Mouse (Mus musculus): ENCODE measurements around the gene Zfp112. TPM values are rescaled to one million over a fixed set of nuclear protein-coding genes. Genes with fewer than 3 reads are reported as not detected.

Gene Zfp112
- 1.8 TPM in 2 replicates for polyA plus RNA-seq (2015; fragmentation: Nextera tagmentation; extraction: Ambion mirVana)

DNA sequence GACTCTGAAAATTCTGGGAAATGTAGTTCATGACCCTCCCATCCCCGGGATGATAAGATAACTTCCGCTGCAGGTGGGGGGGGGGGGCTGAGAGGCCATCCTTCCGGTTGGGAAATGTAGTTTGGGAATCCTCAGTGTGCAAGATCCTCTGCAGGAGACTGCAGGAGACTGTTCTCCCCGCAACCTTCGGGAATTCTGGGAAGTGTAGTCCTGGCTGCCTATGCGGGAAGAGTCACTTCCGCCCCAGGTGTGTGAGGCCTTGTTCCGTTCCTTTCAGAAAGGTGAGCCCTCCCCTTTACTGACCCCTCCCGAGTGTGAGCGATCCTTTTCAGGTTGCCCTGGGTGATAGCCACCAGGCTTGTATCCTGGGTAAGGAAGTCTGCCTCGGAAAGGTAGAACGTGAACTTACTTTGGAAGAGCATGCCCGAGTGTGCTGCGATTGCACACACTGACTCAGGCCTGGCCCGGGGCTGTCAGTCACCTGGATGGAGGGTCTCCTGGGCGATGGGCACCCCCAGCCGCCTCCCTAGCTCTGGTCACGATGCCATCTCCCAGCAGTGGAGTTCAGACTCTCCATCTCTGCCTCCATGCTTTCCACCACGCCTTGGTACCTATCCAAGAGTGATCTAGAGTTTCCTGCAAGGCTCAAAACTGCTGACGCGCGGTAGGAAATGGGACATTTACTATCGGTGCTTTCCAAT is at the start of gene Zfp112:
Gene Zfp112, plus strand, starts transcription at position 159 of the 701 bp plus-strand sequence.

GRCm38 (mm10) chr7:24081634-24082431 is 30.3 kb upstream of the Zfp112 start, which contains the start of gene Zfp180:
Zfp180 (plus strand) TSS chr7:24081924.

DNA sequence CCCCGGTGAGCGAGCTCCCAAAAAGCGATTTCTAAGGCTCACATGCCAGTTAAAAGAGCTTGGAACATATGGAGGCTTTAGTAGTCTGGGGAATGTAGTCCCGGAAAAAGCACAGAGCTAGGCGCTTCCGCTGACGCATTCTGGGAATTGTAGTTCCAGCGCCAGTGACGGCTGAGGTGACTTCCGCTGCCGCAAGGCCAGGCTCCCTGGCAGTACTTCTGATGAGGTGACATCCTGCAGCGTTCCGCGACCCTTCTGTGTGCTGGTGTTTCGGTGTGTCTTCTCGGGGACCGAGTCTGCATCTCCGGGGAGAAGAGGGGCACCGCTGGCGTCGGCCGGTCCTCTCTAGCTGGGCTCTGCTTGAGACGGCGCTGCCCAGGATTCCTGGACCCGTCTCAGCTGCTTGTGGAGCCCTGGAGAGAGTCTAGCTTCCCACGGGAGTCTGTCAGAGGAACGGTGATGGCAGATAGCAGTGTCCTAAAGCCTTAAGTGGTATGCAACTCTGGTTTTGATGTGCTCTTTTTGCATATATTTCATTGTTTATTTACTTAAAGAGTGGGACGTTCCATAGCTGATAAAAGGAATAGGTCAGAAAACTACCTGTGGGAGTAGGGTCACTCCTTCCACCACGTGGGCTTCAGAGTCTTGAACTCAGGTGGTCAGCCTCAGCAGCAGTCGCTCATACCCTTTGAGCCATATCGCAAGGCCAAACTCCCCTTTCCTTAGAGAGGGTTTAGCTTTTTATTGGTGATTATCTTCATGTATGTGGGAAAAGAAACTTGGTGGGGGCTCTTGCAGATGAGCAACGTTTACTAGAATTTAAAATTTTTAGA is 22.1 kb downstream of the Zfp112 start, which contains the start of gene Zfp235:
Gene Zfp235, plus strand, starts transcription at position 174 of the 833 bp plus-strand sequence.

GRCm38 (mm10) chr7:24174618-24175336 is 62.7 kb downstream of the Zfp112 start, which contains the start of gene Zfp114:
Zfp114 (plus strand) TSS chr7:24175060.

Other genes with a start within 250 kb of the Zfp112 start
- not detected in 2 replicates for gene Vmn1r177, start 245.9 kb upstream of the Zfp112 start, polyA plus RNA-seq (2015; fragmentation: Nextera tagmentation; extraction: Ambion mirVana)
- not detected in 2 replicates for gene Vmn1r178, start 220.3 kb upstream of the Zfp112 start, polyA plus RNA-seq (2015; fragmentation: Nextera tagmentation; extraction: Ambion mirVana)
- not detected in 2 replicates for gene Vmn1r179, start 185.3 kb upstream of the Zfp112 start, polyA plus RNA-seq (2015; fragmentation: Nextera tagmentation; extraction: Ambion mirVana)
- gene Vmn1r180, start 161.7 kb upstream of the Zfp112 start, polyA plus RNA-seq (2015; fragmentation: Nextera tagmentation; extraction: Ambion mirVana): not detected in 2 replicates
- gene Vmn1r181, start 137.7 kb upstream of the Zfp112 start, polyA plus RNA-seq (2015; fragmentation: Nextera tagmentation; extraction: Ambion mirVana): not detected in 2 replicates
- not detected in 2 replicates for gene V1rd19, start 110.6 kb upstream of the Zfp112 start, polyA plus RNA-seq (2015; fragmentation: Nextera tagmentation; extraction: Ambion mirVana)
- not detected in 2 replicates for gene Vmn1r183, start 59.1 kb upstream of the Zfp112 start, polyA plus RNA-seq (2015; fragmentation: Nextera tagmentation; extraction: Ambion mirVana)
- gene Zfp180, start 30.4 kb upstream of the Zfp112 start, polyA plus RNA-seq (2015; fragmentation: Nextera tagmentation; extraction: Ambion mirVana): 9.6 and 10.4 TPM in 2 replicates
- gene Zfp235, start 21.9 kb downstream of the Zfp112 start, polyA plus RNA-seq (2015; fragmentation: Nextera tagmentation; extraction: Ambion mirVana): 5.1 and 6.2 TPM in 2 replicates
- 0.67 and 0.76 TPM in 2 replicates for gene Zfp114, start 62.7 kb downstream of the Zfp112 start, polyA plus RNA-seq (2015; fragmentation: Nextera tagmentation; extraction: Ambion mirVana)
- 1.8 and 2.0 TPM in 2 replicates for gene Zfp111, start 99.1 kb downstream of the Zfp112 start, polyA plus RNA-seq (2015; fragmentation: Nextera tagmentation; extraction: Ambion mirVana)
- 0.84 and 0.97 TPM in 2 replicates for gene Zfp109, start 125.2 kb downstream of the Zfp112 start, polyA plus RNA-seq (2015; fragmentation: Nextera tagmentation; extraction: Ambion mirVana)
- 0.54 and 0.76 TPM in 2 replicates for gene Zfp108, start 142.5 kb downstream of the Zfp112 start, polyA plus RNA-seq (2015; fragmentation: Nextera tagmentation; extraction: Ambion mirVana)
- 1.5 and 1.6 TPM in 2 replicates for gene Zfp93, start 158.1 kb downstream of the Zfp112 start, polyA plus RNA-seq (2015; fragmentation: Nextera tagmentation; extraction: Ambion mirVana)
- 7.3 and 9.7 TPM in 2 replicates for gene Zfp61, start 188.9 kb downstream of the Zfp112 start, polyA plus RNA-seq (2015; fragmentation: Nextera tagmentation; extraction: Ambion mirVana)
- 3.8 and 5.0 TPM in 2 replicates for gene Zfp94, start 204.4 kb downstream of the Zfp112 start, polyA plus RNA-seq (2015; fragmentation: Nextera tagmentation; extraction: Ambion mirVana)
- not detected in 2 replicates for gene Tescl, start 221.6 kb downstream of the Zfp112 start, polyA plus RNA-seq (2015; fragmentation: Nextera tagmentation; extraction: Ambion mirVana)
- gene Lypd5, start 236.9 kb downstream of the Zfp112 start, polyA plus RNA-seq (2015; fragmentation: Nextera tagmentation; extraction: Ambion mirVana): 0.08 TPM in 1 of 2 replicates, not detected in the other